Mouse (Mus musculus): ENCODE data around the gene Gfod1. TPM values are rescaled to one million over a fixed set of nuclear protein-coding genes. Genes with fewer than 3 reads are reported as not detected.

Gfod1 gene
- total and polyA plus RNA-seq, 3 experiments: 0.30 to 0.70 (median 0.36) TPM

DNA sequence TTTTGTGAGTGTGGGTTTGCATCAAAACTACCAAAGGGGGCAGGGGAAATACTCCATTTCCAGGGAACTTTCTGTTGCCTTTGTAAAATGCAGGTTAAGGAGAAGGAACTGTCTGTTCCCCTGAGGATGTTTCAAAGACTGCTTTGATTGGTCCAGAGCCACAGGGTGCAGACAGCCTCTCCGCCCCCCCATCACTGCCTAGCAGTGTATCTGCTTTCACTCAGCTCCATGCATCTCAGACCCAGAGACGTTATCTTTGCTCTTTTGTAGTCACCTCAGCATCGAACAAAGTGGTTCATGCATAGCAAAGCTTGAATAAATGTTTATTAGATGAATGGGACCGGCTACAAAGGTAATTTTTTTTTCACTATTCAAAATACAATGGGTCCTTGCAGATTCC is 38.9 kb downstream of the Gfod1 start:
- Histone ChIP-seq H3K36me3 (replicated peaks in 1 of 2; ENCODE audit: control insufficient read depth in 1 of 2, insufficient read depth in 1 of 2, low read length in 1 of 2) (no peaks in the 10 kb centered on the region), H3K4me2 (ENCODE audit: insufficient read depth, low read depth, poor library complexity, severe bottlenecking) (no peak overlapping the region), H3K4me1 (ENCODE audit: control insufficient read depth in 1 of 2, insufficient read depth in 2 of 2) (peaks cover 17 to 72% of the 10 kb centered on the region in 2 experiments), H3K27ac (ENCODE audit: insufficient read depth, low read depth) (no peak overlapping the region), H3K79me2 (replicated peaks; ENCODE audit: control insufficient read depth, extremely low read depth, insufficient read depth, poor library complexity, severe bottlenecking) (no peaks in the 10 kb centered on the region), H3K27me3 (replicated peaks) (no peaks in the 10 kb centered on the region), H3K4me3 (replicated peaks in 1 of 3; ENCODE audit: low read depth in 2 of 3, low read length in 2 of 3, poor library complexity in 1 of 3) (no peak overlapping the region), H3K9me3 (replicated peaks; ENCODE audit: low read length) (no peaks in the 10 kb centered on the region), H3K9ac (ENCODE audit: insufficient read depth, low read depth) (no peak overlapping the region)
- in situ Hi-C loops (cut with MboI; ENCODE audit: low pct_ligation_motif_present, low pct_unique_long_range_greater_than_20kb, low sequenced_read_pairs): no loop called here
- no peak for DNase-seq (ENCODE audit: extremely low read depth)
- dilution Hi-C loops (cut with MboI; ENCODE audit: extremely low pct_ligation_motif_present, extremely low pct_unique_long_range_greater_than_20kb, low sequenced_read_pairs): no loop called here
- TF ChIP-seq EP300 (IDR thresholded peaks at IDR 0.05; ENCODE audit: low read length): no peak
- no peak for TF ChIP-seq MXI1 (IDR thresholded peaks at IDR 0.05; ENCODE audit: low read depth, low read length)
- no peak for TF ChIP-seq NELFE (IDR thresholded peaks at IDR 0.05; ENCODE audit: low read depth, low read length)
- no peak for TF ChIP-seq HCFC1 (IDR thresholded peaks at IDR 0.05; ENCODE audit: low read depth, low read length)
- TF ChIP-seq PAX5 (IDR thresholded peaks at IDR 0.05; ENCODE audit: low read length): no peak
- TF ChIP-seq GABPA (IDR thresholded peaks at IDR 0.05; ENCODE audit: insufficient replicate concordance, low read depth, low read length): no peak
- TF ChIP-seq SIN3A (IDR thresholded peaks at IDR 0.05; ENCODE audit: low read length): no peak
- no peak for TF ChIP-seq E2F4 (IDR thresholded peaks at IDR 0.05; ENCODE audit: insufficient replicate concordance, low read depth, low read length)

DNA sequence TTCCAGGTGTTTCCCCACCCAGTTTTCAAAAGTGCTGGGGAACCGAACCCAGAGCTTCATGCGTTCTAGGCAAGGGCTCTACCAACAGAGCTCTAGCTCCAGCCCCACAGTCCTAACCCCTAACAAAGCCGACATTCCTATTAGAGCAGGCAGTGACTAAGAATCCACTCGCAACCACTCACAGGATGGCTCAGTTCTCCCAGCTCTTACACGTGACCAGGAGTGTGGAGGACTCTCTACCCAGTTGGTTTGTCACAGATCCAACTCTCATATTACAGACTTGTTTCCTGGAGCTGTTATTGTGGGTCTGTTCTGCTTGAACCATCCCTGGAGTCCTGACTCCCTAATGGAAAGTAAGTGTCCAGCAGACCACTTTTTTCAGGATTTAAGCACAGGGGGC is 40.3 kb downstream of the Gfod1 start:
- dilution Hi-C loops (cut with MboI; ENCODE audit: extremely low pct_ligation_motif_present, extremely low pct_unique_long_range_greater_than_20kb, low sequenced_read_pairs): no loop called here
- TF ChIP-seq ZNF384 (IDR thresholded peaks at IDR 0.05; ENCODE audit: low read depth, low read length) (no peak), RAD21 (IDR thresholded peaks at IDR 0.05; ENCODE audit: low read depth, low read length) (no peak)
- no peaks in the 10 kb centered on the region for H3K27me3 ChIP-seq (replicated peaks)
- in situ Hi-C loops (cut with MboI; ENCODE audit: low pct_ligation_motif_present, low pct_unique_long_range_greater_than_20kb, low sequenced_read_pairs): no loop called here
- peaks cover 14 to 58% of the 10 kb centered on the region in 2 experiments for H3K4me1 ChIP-seq (ENCODE audit: control insufficient read depth in 1 of 2, insufficient read depth in 2 of 2)
- H3K4me2 ChIP-seq (ENCODE audit: insufficient read depth, low read depth, poor library complexity, severe bottlenecking): no peak overlapping the region
- H3K9me3 ChIP-seq (replicated peaks; ENCODE audit: low read length): no peaks in the 10 kb centered on the region
- no peak overlapping the region for H3K9ac ChIP-seq (ENCODE audit: insufficient read depth, low read depth)
- DNase-seq (ENCODE audit: extremely low read depth): no peak
- no peak overlapping the region for H3K27ac ChIP-seq (ENCODE audit: insufficient read depth, low read depth)
- no peaks in the 10 kb centered on the region for H3K79me2 ChIP-seq (replicated peaks; ENCODE audit: control insufficient read depth, extremely low read depth, insufficient read depth, poor library complexity, severe bottlenecking)
- no peaks in the 10 kb centered on the region for H3K36me3 ChIP-seq (replicated peaks in 1 of 2; ENCODE audit: control insufficient read depth in 1 of 2, insufficient read depth in 1 of 2, low read length in 1 of 2)
- H3K4me3 ChIP-seq (replicated peaks in 1 of 3; ENCODE audit: low read depth in 2 of 3, low read length in 2 of 3, poor library complexity in 1 of 3): no peak overlapping the region

DNA sequence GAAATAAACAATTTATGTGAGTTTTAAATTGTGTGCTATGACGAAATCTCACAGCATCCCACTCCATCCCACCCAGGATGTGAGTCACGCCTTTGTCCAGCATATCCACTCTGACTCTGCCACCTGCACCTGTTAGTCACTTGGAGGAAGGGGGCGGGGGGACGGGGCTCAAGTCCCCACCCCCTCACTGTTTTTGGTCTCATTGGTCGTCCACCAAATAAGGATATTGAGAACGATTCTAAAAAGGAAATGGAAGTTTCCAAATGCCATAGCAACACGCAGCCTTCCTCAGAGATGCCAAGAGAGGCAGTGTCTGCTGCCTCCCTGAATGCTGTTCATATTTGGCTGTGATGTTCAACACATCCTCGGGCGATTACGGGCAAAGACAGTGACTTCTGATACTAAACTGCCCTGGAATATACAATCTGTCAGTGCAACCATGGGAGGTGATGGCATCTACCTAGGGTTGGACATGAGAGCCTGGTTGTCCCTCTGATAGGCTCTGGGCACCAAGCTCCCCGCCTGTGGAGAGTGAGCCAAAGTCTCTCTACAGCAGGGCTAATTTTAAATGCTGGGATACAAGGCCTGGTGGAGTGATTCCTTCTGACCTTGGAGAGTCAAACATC is 41.7 kb downstream of the Gfod1 start:
- no peak overlapping the region for H3K27ac ChIP-seq (ENCODE audit: insufficient read depth, low read depth)
- H3K4me1 ChIP-seq (ENCODE audit: control insufficient read depth in 1 of 2, insufficient read depth in 2 of 2): peaks cover 8 to 44% of the 10 kb centered on the region in 2 experiments
- H3K4me2 ChIP-seq (ENCODE audit: insufficient read depth, low read depth, poor library complexity, severe bottlenecking): no peak overlapping the region
- dilution Hi-C loops (cut with MboI; ENCODE audit: extremely low pct_ligation_motif_present, extremely low pct_unique_long_range_greater_than_20kb, low sequenced_read_pairs) (no loop called here), in situ Hi-C loops (cut with MboI; ENCODE audit: low pct_ligation_motif_present, low pct_unique_long_range_greater_than_20kb, low sequenced_read_pairs) (no loop called here)
- H3K9ac ChIP-seq (ENCODE audit: insufficient read depth, low read depth): no peak overlapping the region
- no peaks in the 10 kb centered on the region for H3K27me3 ChIP-seq (replicated peaks)
- no peak for TF ChIP-seq ZNF384 (IDR thresholded peaks at IDR 0.05; ENCODE audit: low read depth, low read length)
- no peak for TF ChIP-seq MAZ (IDR thresholded peaks at IDR 0.05; ENCODE audit: low read depth, low read length)
- no peak for TF ChIP-seq ELF1 (IDR thresholded peaks at IDR 0.05; ENCODE audit: low read depth, low read length)
- no peak for TF ChIP-seq MYC (IDR thresholded peaks at IDR 0.05; ENCODE audit: low read depth, low read length)
- TF ChIP-seq NRF1 (IDR thresholded peaks at IDR 0.05; ENCODE audit: low read depth, low read length): no peak
- no peak for TF ChIP-seq USF1 (IDR thresholded peaks at IDR 0.05; ENCODE audit: low read depth, low read length)
- TF ChIP-seq SMC3 (IDR thresholded peaks at IDR 0.05; ENCODE audit: low read depth, low read length): no peak
- TF ChIP-seq USF2 (conservative IDR thresholded peaks at IDR 0.05; ENCODE audit: low read depth, low read length): no peak
- no peak for TF ChIP-seq NELFE (IDR thresholded peaks at IDR 0.05; ENCODE audit: low read depth, low read length)
- no peak for TF ChIP-seq CHD2 (IDR thresholded peaks at IDR 0.05; ENCODE audit: low read length)
- no peak for TF ChIP-seq CTCF (conservative IDR thresholded peaks at IDR 0.05 in 1 of 2, IDR thresholded peaks at IDR 0.05 in 1 of 2; ENCODE audit: low read depth in 2 of 2, low read length in 2 of 2)
- TF ChIP-seq MAX (IDR thresholded peaks at IDR 0.05; ENCODE audit: low read length): no peak
- no peak for TF ChIP-seq PAX5 (IDR thresholded peaks at IDR 0.05; ENCODE audit: low read length)
- TF ChIP-seq UBTF (IDR thresholded peaks at IDR 0.05; ENCODE audit: low read depth, low read length): no peak
- TF ChIP-seq KAT2A (IDR thresholded peaks at IDR 0.05; ENCODE audit: insufficient replicate concordance, low read length): no peak
- no peak for TF ChIP-seq RCOR1 (conservative IDR thresholded peaks at IDR 0.05; ENCODE audit: low read depth, low read length)
- H3K79me2 ChIP-seq (replicated peaks; ENCODE audit: control insufficient read depth, extremely low read depth, insufficient read depth, poor library complexity, severe bottlenecking): no peaks in the 10 kb centered on the region
- H3K4me3 ChIP-seq (replicated peaks in 1 of 3; ENCODE audit: low read depth in 2 of 3, low read length in 2 of 3, poor library complexity in 1 of 3): no peak overlapping the region
- DNase-seq (ENCODE audit: extremely low read depth): no peak
- H3K9me3 ChIP-seq (replicated peaks; ENCODE audit: low read length): no peaks in the 10 kb centered on the region
- H3K36me3 ChIP-seq (replicated peaks in 1 of 2; ENCODE audit: control insufficient read depth in 1 of 2, insufficient read depth in 1 of 2, low read length in 1 of 2): no peaks in the 10 kb centered on the region
